Mouse (Mus musculus) stomach, postnatal 0 days (tissue): ENCODE measurements at regions not wholly inside any gene's neighbourhood (a gene's known extent, or its start where the extent isn't known, plus 50 kb on each side); places are given as distances from the start of the nearest gene placed in this dataset.

Source experiments
- ATAC-seq: fragments of 200-750 bp; cut with Nextera tagmentation; 2 replicates; pipeline ENCODE4 v1.8.0; 2017; ENCODE audit not compliant: low FRiP score, low TSS enrichment
- DNase-seq: peaks from one replicate; pipeline ENCODE4 v3.0.0-alpha.2; 2016; ENCODE audit warnings: low spot score
- H3K27ac ChIP-seq: fragments of 300-500 bp; sonication (generic); replicated peaks from 2 replicates; pipeline ENCODE4 v1.5.1; 2014; ENCODE audit warnings: mild to moderate bottlenecking, control low read depth
- H3K27me3 ChIP-seq: fragments of 300-500 bp; sonication (generic); 2 replicates; pipeline ENCODE4 v1.6.1; 2014; ENCODE audit warnings: low read length; ENCODE audit not compliant: control insufficient read depth, insufficient read depth
- H3K36me3 ChIP-seq: fragments of 300-500 bp; sonication (generic); 2 replicates; pipeline ENCODE4 v1.6.1; 2014; ENCODE audit warnings: low read length, mixed read lengths; ENCODE audit not compliant: control insufficient read depth, insufficient read depth
- H3K4me1 ChIP-seq: fragments of 300-500 bp; sonication (generic); replicated peaks from 2 replicates; pipeline ENCODE4 v1.6.1; 2014; ENCODE audit warnings: antibody characterized with exemption; ENCODE audit not compliant: control insufficient read depth, insufficient read depth
- H3K4me2 ChIP-seq: fragments of 300-500 bp; sonication (generic); replicated peaks from 2 replicates; pipeline ENCODE4 v1.6.1; 2014; ENCODE audit warnings: low read depth, mild to moderate bottlenecking, control low read depth, moderate library complexity
- H3K4me3 ChIP-seq: fragments of 300-500 bp; sonication (generic); 2 replicates; pipeline ENCODE4 v1.5.1; 2014; ENCODE audit warnings: low read depth, low read length, control low read depth
- H3K9ac ChIP-seq: fragments of 300-500 bp; sonication (generic); 2 replicates; pipeline ENCODE4 v1.6.1; 2014; ENCODE audit warnings: mild to moderate bottlenecking, low read length, control low read depth, mixed read lengths
- H3K9me3 ChIP-seq: fragments of 300-500 bp; sonication (generic); 2 replicates; pipeline ENCODE4 v1.6.1; 2016; ENCODE audit warnings: low read length; ENCODE audit not compliant: control insufficient read depth
- CTCF ChIP-seq: IDR thresholded peaks from 2 replicates; pipeline ENCODE4 v1.5.1; 2016; ENCODE audit warnings: antibody characterized with exemption, low read depth, mild to moderate bottlenecking, moderate library complexity
- EP300 ChIP-seq: optimal IDR thresholded peaks from 2 replicates; pipeline ENCODE3; 2016; ENCODE audit warnings: antibody characterized with exemption
- WGBS: fragments of 180-500 bp; shearing (Covaris S2); extraction: QIAGEN DNeasy Blood & Tissue Kit; methylation state at CpG from one replicate; pipeline ENCODE4 v1.1.7; 2014; 5-methylcytosine and 5-hydroxymethylcytosine counted together

DNA sequence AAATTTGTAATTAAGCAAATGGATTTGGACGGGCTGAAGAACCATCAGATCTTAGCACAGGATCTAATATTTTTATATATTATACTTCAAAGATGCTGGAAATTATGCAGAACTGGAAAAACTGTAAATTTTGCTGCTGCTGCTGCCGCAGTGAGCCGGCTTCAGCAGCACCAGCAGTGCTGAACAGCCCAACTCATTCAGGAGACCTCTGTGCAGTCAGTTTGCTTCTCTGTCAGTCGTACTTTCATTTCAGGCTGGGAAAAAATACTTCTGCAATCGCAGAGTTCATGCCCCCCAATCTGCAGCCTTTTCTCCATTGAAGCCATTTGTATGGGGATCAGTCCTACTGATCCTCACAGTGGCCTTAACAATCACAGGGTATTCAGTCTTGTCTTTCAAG, 53.4 kb upstream of the Trpc3 start:
- TF ChIP-seq CTCF: no peak
- TF ChIP-seq EP300: no peak
- no peak for ATAC-seq
- Histone ChIP-seq H3K9ac (no peak overlapping the region), H3K9me3 (no peaks in the 10 kb centered on the region), H3K27me3 (no peaks in the 10 kb centered on the region), H3K4me1 (no peaks in the 10 kb centered on the region), H3K27ac (no peak overlapping the region), H3K4me3 (no peak overlapping the region), H3K4me2 (no peak overlapping the region), H3K36me3 (no peaks in the 10 kb centered on the region)
- 51% methylated on average over 5 of the region's 5 CpGs for WGBS
- DNase-seq: no peak

DNA sequence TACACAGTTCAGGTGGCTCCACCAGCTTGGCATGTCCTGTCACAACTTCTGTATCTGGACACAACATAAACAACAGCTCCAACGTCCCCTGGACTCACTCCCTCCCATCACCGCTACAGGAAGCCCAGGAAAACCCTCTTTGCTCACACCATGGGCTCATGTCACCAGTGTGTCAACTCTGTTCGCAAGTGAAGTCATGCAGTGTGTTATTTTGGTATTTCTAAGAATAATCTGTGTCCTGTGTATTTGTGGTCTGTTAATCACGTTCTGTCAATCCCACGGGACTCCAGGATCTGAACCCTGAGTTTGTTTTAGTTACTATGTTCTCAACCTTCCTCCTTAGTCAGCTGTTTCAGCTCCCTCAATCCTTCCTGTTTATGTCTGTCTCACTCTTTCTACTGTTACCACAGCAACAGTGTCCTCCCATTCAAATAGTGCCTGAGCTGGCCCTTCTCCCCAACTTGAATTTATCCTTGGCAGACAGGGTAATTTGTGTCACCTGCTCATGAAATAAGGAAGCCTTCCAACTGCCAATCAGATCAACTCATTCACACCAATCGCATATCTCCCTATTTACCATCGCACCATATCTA, 64.5 kb upstream of the Trpc3 start:
- 57% methylated on average over 7 of the region's 7 CpGs for WGBS
- DNase-seq: no peak
- H3K9ac ChIP-seq: no peak overlapping the region
- no peak overlapping the region for H3K4me3 ChIP-seq
- H3K27me3 ChIP-seq: no peaks in the 10 kb centered on the region
- H3K9me3 ChIP-seq: no peaks in the 10 kb centered on the region
- no peak overlapping the region for H3K27ac ChIP-seq
- TF ChIP-seq EP300: no peak
- TF ChIP-seq CTCF: no peak
- H3K4me2 ChIP-seq: no peak overlapping the region
- no peaks in the 10 kb centered on the region for H3K36me3 ChIP-seq
- H3K4me1 ChIP-seq: no peaks in the 10 kb centered on the region
- 0 out of 2 replicates have a peak, but pooled peaks have one; percentile 10 for ATAC-seq

DNA sequence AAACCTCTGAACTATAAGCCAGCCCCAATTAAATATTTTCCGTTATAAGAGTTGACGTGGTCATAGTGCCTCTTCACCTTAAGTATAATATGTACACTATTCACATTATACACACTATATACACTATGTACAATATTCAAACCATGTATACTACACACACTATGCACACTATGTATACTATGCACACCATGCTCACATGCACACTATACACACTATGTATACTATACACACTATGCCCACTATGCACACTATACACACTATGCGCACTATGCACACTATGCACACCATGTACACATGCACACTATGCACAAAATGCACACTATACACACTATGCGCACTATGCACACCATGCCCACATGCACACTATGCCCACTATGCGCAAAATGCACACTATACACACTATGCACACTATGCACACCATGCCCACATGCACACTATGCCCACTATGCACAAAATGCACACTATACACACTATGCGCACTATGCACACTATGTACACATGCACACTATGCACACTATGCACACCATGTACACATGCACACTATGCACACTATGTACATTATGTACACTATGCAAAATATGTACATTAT, 72.2 kb upstream of the Trpc3 start:
- TF ChIP-seq EP300: no peak
- no peak for TF ChIP-seq CTCF
- Histone ChIP-seq H3K4me1 (no peaks in the 10 kb centered on the region), H3K36me3 (no peaks in the 10 kb centered on the region), H3K27ac (no peak overlapping the region), H3K9me3 (no peaks in the 10 kb centered on the region), H3K9ac (no peak overlapping the region), H3K27me3 (no peaks in the 10 kb centered on the region), H3K4me3 (no peak overlapping the region), H3K4me2 (no peak overlapping the region)
- no peak for DNase-seq
- WGBS: 96% methylated on average over 6 of the region's 6 CpGs
- no peak for ATAC-seq

GRCm38 (mm10) chr3:36762847-36763246, 72.9 kb upstream of the Trpc3 start:
- Histone ChIP-seq H3K9ac (no peak overlapping the region), H3K4me2 (no peak overlapping the region), H3K4me1 (no peaks in the 10 kb centered on the region), H3K36me3 (no peaks in the 10 kb centered on the region), H3K27me3 (no peaks in the 10 kb centered on the region), H3K27ac (no peak overlapping the region), H3K9me3 (no peaks in the 10 kb centered on the region), H3K4me3 (no peak overlapping the region)
- ATAC-seq: no peak
- TF ChIP-seq CTCF: no peak
- TF ChIP-seq EP300: no peak
- DNase-seq: no peak
- 73% methylated on average over 3 of the region's 3 CpGs for WGBS

- Histone ChIP-seq H3K27me3 (no peaks in the 10 kb centered on the region), H3K4me3 (no peak overlapping the region), H3K4me1 (no peaks in the 10 kb centered on the region), H3K9me3 (no peaks in the 10 kb centered on the region), H3K9ac (no peak overlapping the region), H3K4me2 (no peak overlapping the region), H3K27ac (no peak overlapping the region), H3K36me3 (no peaks in the 10 kb centered on the region)
- 63% methylated on average over 2 of the region's 2 CpGs for WGBS
- DNase-seq: no peak
- ATAC-seq: no peak
- TF ChIP-seq CTCF: no peak
- TF ChIP-seq EP300: no peak
Measured at GRCm38 (mm10) chr3:36764741-36765140, 74.8 kb upstream of the Trpc3 start.

DNA sequence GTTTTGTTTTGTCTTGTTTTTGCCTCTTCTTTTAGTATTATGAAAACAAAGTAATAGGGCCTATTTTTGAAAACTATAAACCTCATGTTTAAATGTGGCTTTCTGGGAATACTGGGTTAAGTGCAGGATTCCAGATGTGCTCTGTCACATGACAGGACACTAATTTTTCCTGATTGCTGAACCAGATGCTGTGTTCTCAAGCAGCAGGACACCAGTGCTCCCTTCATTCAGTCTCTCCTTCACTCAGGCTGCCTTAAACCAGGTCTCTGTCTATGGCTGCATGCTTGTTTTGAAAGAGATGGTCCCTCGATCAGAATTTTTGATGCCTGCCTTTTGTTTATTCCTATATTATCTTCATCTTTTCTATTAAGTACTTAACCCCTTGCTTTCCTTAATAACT, 80.1 kb upstream of the Trpc3 start:
- no peaks in the 10 kb centered on the region for H3K36me3 ChIP-seq
- no peaks in the 10 kb centered on the region for H3K9me3 ChIP-seq
- no peak overlapping the region for H3K9ac ChIP-seq
- H3K4me2 ChIP-seq: no peak overlapping the region
- DNase-seq (no peak), ATAC-seq (no peak)
- H3K27ac ChIP-seq: no peak overlapping the region
- H3K27me3 ChIP-seq: no peaks in the 10 kb centered on the region
- TF ChIP-seq CTCF (no peak), EP300 (no peak)
- 59% methylated on average over 1 of the region's 1 CpGs for WGBS
- no peaks in the 10 kb centered on the region for H3K4me1 ChIP-seq
- H3K4me3 ChIP-seq: no peak overlapping the region
